Mouse (Mus musculus) lung, postnatal 0 days (tissue): ENCODE measurements around the gene Phyhipl. TPM values are rescaled to one million over a fixed set of nuclear protein-coding genes. Genes with fewer than 3 reads are reported as not detected.

Source experiments
- ATAC-seq: fragments of 200-750 bp; cut with Nextera tagmentation; 2 replicates; pipeline ENCODE4 v1.8.0; 2017; ENCODE audit warnings: moderate library complexity
- DNase-seq: peaks from one replicate; pipeline ENCODE4 v3.0.0-alpha.2; 2016; ENCODE audit warnings: low spot score
- H3K27ac ChIP-seq: fragments of 300-500 bp; sonication (generic); 2 replicates; pipeline ENCODE4 v1.5.1; 2014; ENCODE audit warnings: antibody characterized with exemption, mild to moderate bottlenecking, low read length, mixed read lengths
- H3K27me3 ChIP-seq: fragments of 300-500 bp; sonication (generic); replicated peaks from 2 replicates; pipeline ENCODE4 v1.6.1; 2014; ENCODE audit warnings: low read length, mixed read lengths; ENCODE audit not compliant: insufficient read depth
- H3K36me3 ChIP-seq: fragments of 300-500 bp; sonication (generic); 2 replicates; pipeline ENCODE4 v1.6.1; 2014; ENCODE audit warnings: low read length, mixed read lengths; ENCODE audit not compliant: insufficient read depth
- H3K4me1 ChIP-seq: fragments of 300-500 bp; sonication (generic); 2 replicates; pipeline ENCODE4 v1.6.1; 2014; ENCODE audit warnings: antibody characterized with exemption, low read depth, low read length, mixed read lengths; ENCODE audit not compliant: insufficient read depth
- H3K4me2 ChIP-seq: fragments of 300-500 bp; sonication (generic); replicated peaks from 2 replicates; pipeline ENCODE4 v1.6.1; 2014; ENCODE audit warnings: low read depth, mild to moderate bottlenecking, low read length, moderate library complexity, mixed read lengths
- H3K4me3 ChIP-seq: fragments of 300-500 bp; sonication (generic); 2 replicates; pipeline ENCODE4 v1.5.1; 2014; ENCODE audit warnings: low read depth, low read length
- H3K9ac ChIP-seq: fragments of 300-500 bp; sonication (generic); replicated peaks from 2 replicates; pipeline ENCODE4 v1.6.1; 2014; ENCODE audit warnings: low read depth, mild to moderate bottlenecking
- H3K9me3 ChIP-seq: fragments of 300-500 bp; sonication (generic); 2 replicates; pipeline ENCODE4 v1.6.1; 2016; ENCODE audit warnings: low read length, mixed read lengths
- CTCF ChIP-seq: IDR thresholded peaks from 2 replicates; pipeline ENCODE4 v1.5.1; 2016; ENCODE audit warnings: antibody characterized with exemption, mild to moderate bottlenecking
- EP300 ChIP-seq: IDR thresholded peaks from 2 replicates; pipeline ENCODE4 v1.6.1; 2016; ENCODE audit warnings: antibody characterized with exemption, mild to moderate bottlenecking, control low read depth
- WGBS: fragments of 180-500 bp; shearing (Covaris S2); extraction: QIAGEN DNeasy Blood & Tissue Kit; methylation state at CpG from one replicate; pipeline ENCODE4 v1.1.7; 2014; 5-methylcytosine and 5-hydroxymethylcytosine counted together
- polyA plus RNA-seq: library from polyadenylated mRNA; unstranded; fragments of >200 nt; fragmentation: Nextera tagmentation; extraction: Ambion mirVana; gene quantifications from 2 replicates; pipeline ENCODE4 v1.2.1, GENCODE M21; 2015

The Phyhipl gene
- polyA plus RNA-seq, 1 experiment from 2014 or later = 0.75 TPM

GRCm38 (mm10) chr10:70533301-70533781 lies 122.4 kb downstream of the Phyhipl start:
- H3K4me1 ChIP-seq = no peaks in the 10 kb centered on the region
- no peak overlapping the region for H3K27ac ChIP-seq
- no peak for DNase-seq

GRCm38 (mm10) chr10:70532249-70532648 lies 123.5 kb downstream of the Phyhipl start:
- ATAC-seq (no peak), DNase-seq (no peak)
- H3K4me1 ChIP-seq = no peaks in the 10 kb centered on the region
- no peak overlapping the region for H3K4me2 ChIP-seq
- TF ChIP-seq EP300 (no peak), CTCF (no peak)
- no peaks in the 10 kb centered on the region for H3K9me3 ChIP-seq
- no peak overlapping the region for H3K9ac ChIP-seq
- WGBS = 75% methylated on average over 9 of the region's 9 CpGs
- H3K4me3 ChIP-seq = no peak overlapping the region
- no peaks in the 10 kb centered on the region for H3K27me3 ChIP-seq
- H3K27ac ChIP-seq = no peak overlapping the region
- H3K36me3 ChIP-seq = no peaks in the 10 kb centered on the region

More at GRCm38 (mm10) chr10:70533301-70533781, 122.4 kb downstream of the Phyhipl start:
- Histone ChIP-seq H3K4me2 (no peak overlapping the region), H3K36me3 (no peaks in the 10 kb centered on the region), H3K27me3 (no peaks in the 10 kb centered on the region), H3K9me3 (no peaks in the 10 kb centered on the region), H3K9ac (no peak overlapping the region), H3K4me3 (no peak overlapping the region)
- TF ChIP-seq EP300 (no peak), CTCF (no peak)
- no peak for ATAC-seq
- WGBS = 77% methylated on average over 8 of the region's 8 CpGs

GRCm38 (mm10) chr10:70530185-70530823 lies 125.5 kb downstream of the Phyhipl start:
- no peaks in the 10 kb centered on the region for H3K36me3 ChIP-seq
- no peak overlapping the region for H3K4me3 ChIP-seq
- DNase-seq (peak; percentile 18), ATAC-seq (peak; percentile 26; the same call in 1 of the 2 replicates)
- WGBS = 76% methylated on average over 12 of the region's 12 CpGs
- no peak overlapping the region for H3K27ac ChIP-seq
- H3K27me3 ChIP-seq = no peaks in the 10 kb centered on the region
- no peak overlapping the region for H3K4me2 ChIP-seq
- H3K4me1 ChIP-seq = no peaks in the 10 kb centered on the region
- TF ChIP-seq CTCF (no peak), EP300 (no peak)
- H3K9ac ChIP-seq = no peak overlapping the region
- H3K9me3 ChIP-seq = no peaks in the 10 kb centered on the region

- 26% methylated on average over 5 of the region's 5 CpGs for whole genome bisulfite sequencing
- peak; percentile 21 for DNase-seq
- ATAC-seq = no peak
- Histone ChIP-seq H3K9ac (no peak overlapping the region), H3K4me1 (peaks cover 19% of the 10 kb centered on the region), H3K27me3 (no peaks in the 10 kb centered on the region), H3K27ac (no peak overlapping the region), H3K4me2 (peak overlapping the region; percentile 56), H3K36me3 (no peaks in the 10 kb centered on the region), H3K9me3 (no peaks in the 10 kb centered on the region), H3K4me3 (peak overlapping the region; percentile 31; the same call in 1 of the 2 replicates)
- TF ChIP-seq CTCF = no peak
- TF ChIP-seq EP300 = no peak
These were observed 134.4 kb downstream of the Phyhipl start for GRCm38 (mm10) chr10:70521379-70521778.

DNA sequence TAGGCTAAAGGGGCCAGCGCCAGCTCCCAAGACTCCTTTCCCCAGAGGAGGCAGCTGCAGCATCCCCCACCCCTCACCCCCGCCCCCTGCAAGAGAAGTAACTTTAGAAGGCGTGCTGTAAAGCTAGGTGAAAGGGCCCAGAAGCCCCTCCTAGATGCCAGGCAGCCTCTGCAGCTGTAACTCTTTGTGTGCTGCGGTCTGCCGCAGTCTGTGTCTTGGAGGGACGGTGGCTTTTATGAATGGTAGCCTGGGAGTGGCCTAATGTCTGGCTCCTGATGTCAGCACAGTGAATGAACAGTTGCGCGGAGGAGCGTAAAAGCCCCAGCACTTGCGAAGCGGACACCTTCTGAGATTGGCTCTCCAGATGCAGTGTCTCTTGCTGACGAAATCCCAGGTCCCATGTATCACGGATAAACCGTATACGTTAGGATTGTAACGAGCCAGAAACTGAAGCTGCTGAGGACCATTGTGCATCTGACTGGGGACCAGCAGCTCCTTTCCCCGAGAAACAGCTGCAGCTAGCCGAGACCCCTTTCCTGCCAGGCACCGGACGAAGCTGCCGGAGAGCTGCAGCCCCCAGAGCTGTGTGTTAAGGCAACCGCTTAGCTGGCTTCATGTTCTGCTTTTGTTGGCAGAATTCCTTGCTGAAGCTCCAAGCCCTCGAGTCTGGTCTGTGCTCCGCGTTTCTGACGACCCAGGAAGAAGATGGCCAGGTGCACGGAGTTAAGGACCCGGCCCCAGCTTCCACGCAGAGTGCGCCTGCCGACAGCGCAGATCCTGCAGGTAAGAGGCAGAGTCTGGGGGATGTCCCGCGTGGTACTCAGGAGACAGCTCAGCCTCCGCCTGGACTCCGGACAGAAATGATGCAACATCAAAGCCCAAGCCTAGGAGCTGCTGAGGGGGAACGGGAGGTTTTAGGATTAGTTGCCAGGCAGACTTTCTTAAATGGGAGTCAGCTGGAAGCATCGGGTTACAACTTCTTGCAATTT lies 135.3 kb downstream of the Phyhipl start:
- WGBS = 4% methylated on average over 38 of the region's 38 CpGs
- Histone ChIP-seq H3K36me3 (no peaks in the 10 kb centered on the region), H3K4me2 (peak overlapping the region; percentile 56), H3K4me1 (peaks cover 19% of the 10 kb centered on the region), H3K4me3 (peak overlapping the region; percentile 31), H3K9ac (no peak overlapping the region), H3K27ac (no peak overlapping the region), H3K9me3 (no peaks in the 10 kb centered on the region), H3K27me3 (no peaks in the 10 kb centered on the region)
- peak; percentile 50 for DNase-seq
- no peak for TF ChIP-seq EP300
- no peak for TF ChIP-seq CTCF
- peak; percentile 35; the same call in 1 of the 2 replicates for ATAC-seq

- WGBS = 13% methylated on average over 14 of the region's 14 CpGs
- ATAC-seq = no peak
- Histone ChIP-seq H3K4me1 (peaks cover 19% of the 10 kb centered on the region), H3K4me2 (peak overlapping the region; percentile 56), H3K4me3 (no peak overlapping the region), H3K27ac (no peak overlapping the region), H3K9ac (no peak overlapping the region), H3K27me3 (no peaks in the 10 kb centered on the region), H3K9me3 (no peaks in the 10 kb centered on the region), H3K36me3 (no peaks in the 10 kb centered on the region)
- no peak for DNase-seq
- no peak for TF ChIP-seq CTCF
- no peak for TF ChIP-seq EP300
These were observed 136.1 kb downstream of the Phyhipl start for GRCm38 (mm10) chr10:70519640-70520099.
